Mouse (Mus musculus): Measurements from ENCODE around the gene Dhx37. TPM values are rescaled to one million over a fixed set of nuclear protein-coding genes. Genes with fewer than 3 reads are reported as not detected.

The Dhx37 gene
- polyA plus RNA-seq, 1 experiment from 2014 or later, result 5.9 TPM

DNA sequence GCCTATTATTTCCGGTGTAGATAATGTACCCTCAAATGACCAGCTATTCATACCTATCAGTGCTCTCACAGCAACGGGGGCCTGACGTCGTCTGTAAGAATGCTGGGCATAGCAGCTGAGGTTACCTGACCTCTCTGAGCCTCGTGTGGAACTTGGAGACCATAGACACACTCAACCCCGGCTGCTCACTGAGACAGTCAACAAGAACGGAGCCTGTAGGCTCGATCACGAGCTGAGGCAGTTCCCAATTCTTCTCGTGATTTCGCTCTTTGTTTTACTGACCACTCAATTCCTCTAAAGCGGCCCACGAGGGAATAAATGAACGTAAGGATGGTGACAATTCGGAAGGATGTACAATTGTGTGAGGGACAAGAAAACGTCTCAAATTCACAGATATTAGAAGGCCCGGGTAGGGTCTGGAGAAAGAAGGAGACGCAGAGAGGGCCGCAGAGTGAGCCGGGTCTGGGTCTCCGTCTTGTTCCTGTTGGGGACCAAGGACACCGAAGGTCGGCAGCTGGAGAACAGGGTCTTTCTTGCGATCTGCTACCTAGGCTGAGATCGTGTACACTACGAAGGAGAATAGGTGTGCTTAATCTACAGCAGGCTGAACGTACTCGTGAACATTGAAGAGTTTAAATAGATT is 28.9 kb downstream of the Dhx37 start:
- DNase-seq (ENCODE audit: low spot score), result peak; percentile 67
- peak overlapping the region; percentile 50 for H3K9ac ChIP-seq (replicated peaks; ENCODE audit: low read depth)
- peak overlapping the region; percentile 53 for H3K4me3 ChIP-seq (ENCODE audit: low read depth, low read length)
- no peak for TF ChIP-seq CTCF (IDR thresholded peaks at IDR 0.05)
- no peak for TF ChIP-seq EP300 (IDR thresholded peaks at IDR 0.05)
- no peaks in the 10 kb centered on the region for H3K36me3 ChIP-seq (ENCODE audit: insufficient read depth, low read length)
- peak overlapping the region; percentile 77 for H3K4me2 ChIP-seq (replicated peaks; ENCODE audit: low read depth, low read length)
- peak; percentile 10; the same call in 1 of the 2 replicates for ATAC-seq
- H3K27me3 ChIP-seq (replicated peaks; ENCODE audit: insufficient read depth, low read length), result no peaks in the 10 kb centered on the region
- H3K4me1 ChIP-seq (ENCODE audit: insufficient read depth, low read depth, low read length), result peaks cover 17% of the 10 kb centered on the region
- H3K9me3 ChIP-seq (ENCODE audit: low read length), result no peaks in the 10 kb centered on the region
- peak overlapping the region; percentile 78 for H3K27ac ChIP-seq (ENCODE audit: low read length)
- under 1% methylated on average over 28 of the region's 28 CpGs for WGBS

DNA sequence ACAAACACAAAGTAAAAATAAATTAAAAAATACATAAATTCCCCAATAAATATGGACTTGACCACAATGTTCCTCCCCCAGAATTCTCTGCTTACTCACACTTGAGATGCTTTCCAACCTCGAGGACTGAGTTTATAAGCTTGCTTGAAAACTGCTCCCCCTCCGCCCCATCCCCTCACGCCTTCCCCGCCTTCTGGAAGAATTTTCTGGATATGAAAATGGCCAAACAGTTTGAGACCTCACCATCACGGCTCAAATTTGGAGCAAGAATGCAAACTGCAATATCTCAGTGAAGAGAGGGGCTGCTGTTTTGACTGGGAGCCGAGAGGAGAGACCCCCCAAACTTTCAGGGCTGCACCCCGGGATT is 29.4 kb downstream of the Dhx37 start:
- WGBS, result 2% methylated on average over 7 of the region's 7 CpGs
- Histone ChIP-seq H3K9ac (replicated peaks; ENCODE audit: low read depth) (peak overlapping the region; percentile 50), H3K4me2 (replicated peaks; ENCODE audit: low read depth, low read length) (peak overlapping the region; percentile 77), H3K4me3 (ENCODE audit: low read depth, low read length) (peak overlapping the region; percentile 53), H3K9me3 (ENCODE audit: low read length) (no peaks in the 10 kb centered on the region), H3K27ac (ENCODE audit: low read length) (peak overlapping the region; percentile 78), H3K27me3 (replicated peaks; ENCODE audit: insufficient read depth, low read length) (no peaks in the 10 kb centered on the region), H3K36me3 (ENCODE audit: insufficient read depth, low read length) (no peaks in the 10 kb centered on the region), H3K4me1 (ENCODE audit: insufficient read depth, low read depth, low read length) (peaks cover 13% of the 10 kb centered on the region)
- DNase-seq (ENCODE audit: low spot score), result peak; percentile 55
- ATAC-seq, result no peak
- TF ChIP-seq EP300 (IDR thresholded peaks at IDR 0.05) (no peak), CTCF (IDR thresholded peaks at IDR 0.05) (no peak)

DNA sequence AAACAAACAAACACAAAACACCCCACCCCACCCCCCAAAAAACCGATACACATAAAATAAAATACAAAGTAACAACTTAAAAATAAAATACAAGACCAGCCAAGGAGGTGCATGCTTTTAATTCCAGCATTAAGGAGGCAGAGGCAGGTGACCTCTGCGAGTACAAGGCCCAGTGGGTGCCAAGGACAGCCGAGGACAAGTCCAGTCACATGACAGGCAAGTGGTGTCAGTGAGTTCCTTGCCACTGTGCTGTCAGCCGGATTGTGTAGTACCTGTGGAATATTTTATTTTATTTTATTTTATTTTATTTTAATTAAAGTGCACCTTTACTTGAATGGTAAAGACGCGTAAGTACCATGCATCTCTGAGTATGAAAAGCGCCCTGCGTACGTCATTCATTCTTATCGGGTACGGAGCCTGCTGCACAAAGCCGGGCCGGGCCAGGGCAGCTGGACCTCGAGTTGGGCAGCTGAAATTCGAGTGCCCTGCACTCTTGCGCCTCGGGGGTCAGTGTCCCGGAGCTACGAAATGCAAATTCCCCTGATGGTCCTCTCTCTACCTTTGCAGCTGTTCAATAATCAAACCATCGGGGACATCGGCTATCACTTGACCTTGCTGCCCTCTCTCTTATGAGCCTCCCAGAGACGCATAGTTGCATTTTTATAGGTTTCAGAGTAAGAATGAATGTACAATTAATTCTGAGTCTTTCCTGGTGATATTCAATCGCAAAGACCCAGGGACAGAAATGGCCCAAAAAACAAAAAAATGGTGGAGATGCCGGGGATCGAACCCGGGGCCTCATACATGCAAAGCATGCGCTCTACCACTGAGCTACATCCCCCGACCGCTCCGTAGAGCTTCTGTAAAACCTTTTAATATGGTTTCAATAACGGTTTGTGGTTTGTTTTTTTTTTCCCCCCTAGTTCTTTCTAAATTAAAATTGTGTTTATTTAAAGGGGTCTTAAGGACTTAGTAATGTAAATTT is 30.1 kb downstream of the Dhx37 start:
- Histone ChIP-seq H3K4me1 (ENCODE audit: insufficient read depth, low read depth, low read length) (peaks cover 13% of the 10 kb centered on the region; the same call in 1 of the 2 replicates), H3K36me3 (ENCODE audit: insufficient read depth, low read length) (no peaks in the 10 kb centered on the region), H3K9ac (replicated peaks; ENCODE audit: low read depth) (no peak overlapping the region), H3K9me3 (ENCODE audit: low read length) (no peaks in the 10 kb centered on the region), H3K4me3 (ENCODE audit: low read depth, low read length) (peak overlapping the region; percentile 10; the same call in 1 of the 2 replicates), H3K27ac (ENCODE audit: low read length) (no peak overlapping the region), H3K27me3 (replicated peaks; ENCODE audit: insufficient read depth, low read length) (no peaks in the 10 kb centered on the region), H3K4me2 (replicated peaks; ENCODE audit: low read depth, low read length) (peak overlapping the region; percentile 77)
- TF ChIP-seq CTCF (IDR thresholded peaks at IDR 0.05) (no peak), EP300 (IDR thresholded peaks at IDR 0.05) (peak; percentile 50)
- DNase-seq (ENCODE audit: low spot score), result peak; percentile 64
- 13% methylated on average over 31 of the region's 31 CpGs for WGBS
- ATAC-seq, result no peak

DNA sequence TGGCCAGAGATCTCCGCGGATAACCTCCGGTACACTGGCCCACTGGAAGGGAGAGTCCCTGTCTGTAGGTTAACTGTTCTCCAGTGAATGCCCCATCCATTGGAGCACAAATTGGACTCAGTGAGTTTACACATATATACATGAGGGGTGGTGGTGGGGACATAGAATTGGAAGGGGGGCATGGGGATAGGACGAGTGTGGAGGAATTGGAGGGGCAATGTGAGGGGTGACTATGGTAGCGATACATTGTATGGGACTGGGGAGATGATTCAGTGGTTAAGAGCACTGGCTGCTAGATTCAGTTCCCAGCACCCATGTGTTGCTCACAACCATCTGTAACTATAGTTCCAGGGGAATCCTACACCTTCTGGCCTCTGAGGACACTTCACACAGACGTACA is 30.9 kb downstream of the Dhx37 start:
- H3K36me3 ChIP-seq (ENCODE audit: insufficient read depth, low read length), result no peaks in the 10 kb centered on the region
- TF ChIP-seq EP300 (IDR thresholded peaks at IDR 0.05) (no peak), CTCF (IDR thresholded peaks at IDR 0.05) (no peak)
- no peaks in the 10 kb centered on the region for H3K9me3 ChIP-seq (ENCODE audit: low read length)

DNA sequence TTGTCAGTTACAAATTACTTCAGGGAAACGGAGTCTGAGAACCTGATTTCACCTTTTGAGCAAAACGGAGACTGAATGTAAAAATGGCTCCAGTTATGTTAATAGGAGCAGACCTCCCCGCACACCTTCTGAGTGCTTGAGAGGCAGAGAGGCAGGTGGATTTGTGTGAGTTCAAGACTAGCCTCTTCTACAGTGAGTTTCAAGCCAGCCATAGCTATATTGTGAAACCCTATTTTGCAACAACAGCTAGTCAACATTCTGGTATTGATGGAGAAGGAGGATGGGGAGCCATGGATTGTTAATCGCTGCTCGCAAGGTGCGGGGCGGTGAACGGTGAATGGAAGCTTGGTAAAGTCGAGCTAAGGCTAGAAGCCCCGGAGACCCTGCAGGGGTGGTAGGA is 31.4 kb downstream of the Dhx37 start:
- no peak overlapping the region for H3K27ac ChIP-seq (ENCODE audit: low read length)
- H3K36me3 ChIP-seq (ENCODE audit: insufficient read depth, low read length), result no peaks in the 10 kb centered on the region
- DNase-seq (ENCODE audit: low spot score) (no peak), ATAC-seq (no peak)
- 63% methylated on average over 10 of the region's 10 CpGs for WGBS
- H3K4me2 ChIP-seq (replicated peaks; ENCODE audit: low read depth, low read length), result no peak overlapping the region
- no peak overlapping the region for H3K4me3 ChIP-seq (ENCODE audit: low read depth, low read length)
- H3K9me3 ChIP-seq (ENCODE audit: low read length), result no peaks in the 10 kb centered on the region
- peaks cover 13% of the 10 kb centered on the region; the same call in 1 of the 2 replicates for H3K4me1 ChIP-seq (ENCODE audit: insufficient read depth, low read depth, low read length)
- no peaks in the 10 kb centered on the region for H3K27me3 ChIP-seq (replicated peaks; ENCODE audit: insufficient read depth, low read length)
- no peak overlapping the region for H3K9ac ChIP-seq (replicated peaks; ENCODE audit: low read depth)
- TF ChIP-seq EP300 (IDR thresholded peaks at IDR 0.05), result no peak
- no peak for TF ChIP-seq CTCF (IDR thresholded peaks at IDR 0.05)

More for the DNA sequence above, 30.9 kb downstream of the Dhx37 start:
- WGBS, result 65% methylated on average over 6 of the region's 6 CpGs
- ATAC-seq (no peak), DNase-seq (ENCODE audit: low spot score) (no peak)
- no peaks in the 10 kb centered on the region for H3K27me3 ChIP-seq (replicated peaks; ENCODE audit: insufficient read depth, low read length)
- no peak overlapping the region for H3K4me2 ChIP-seq (replicated peaks; ENCODE audit: low read depth, low read length)
- H3K4me1 ChIP-seq (ENCODE audit: insufficient read depth, low read depth, low read length), result peaks cover 13% of the 10 kb centered on the region; the same call in 1 of the 2 replicates
- H3K27ac ChIP-seq (ENCODE audit: low read length), result no peak overlapping the region
- H3K9ac ChIP-seq (replicated peaks; ENCODE audit: low read depth), result no peak overlapping the region
- no peak overlapping the region for H3K4me3 ChIP-seq (ENCODE audit: low read depth, low read length)

DNA sequence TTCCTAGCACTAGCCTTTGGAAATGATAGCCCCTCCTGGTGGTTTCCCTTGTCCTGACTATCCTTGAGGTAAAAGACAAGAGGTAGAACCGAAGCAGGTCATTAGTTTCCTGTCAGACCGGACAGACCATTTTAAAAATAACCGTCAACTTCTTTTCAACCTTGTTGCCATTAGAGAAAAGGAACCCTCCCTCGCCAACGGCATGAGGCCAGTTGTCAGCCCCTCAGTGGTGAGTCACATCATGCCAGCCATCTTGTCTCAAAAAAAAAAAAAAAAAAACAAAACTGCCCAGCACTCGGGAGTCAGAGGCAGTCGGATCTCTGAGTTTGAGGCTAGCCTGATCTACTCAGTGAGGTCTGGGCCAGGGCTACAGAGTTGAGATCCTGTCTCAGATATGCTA is 33.0 kb downstream of the Dhx37 start:
- H3K4me1 ChIP-seq (ENCODE audit: insufficient read depth, low read depth, low read length), result peaks cover 6% of the 10 kb centered on the region; the same call in 1 of the 2 replicates
- H3K4me2 ChIP-seq (replicated peaks; ENCODE audit: low read depth, low read length), result no peak overlapping the region
- no peaks in the 10 kb centered on the region for H3K9me3 ChIP-seq (ENCODE audit: low read length)
- no peak for ATAC-seq
- TF ChIP-seq CTCF (IDR thresholded peaks at IDR 0.05), result peak; percentile 25
- no peak for TF ChIP-seq EP300 (IDR thresholded peaks at IDR 0.05)
- H3K27ac ChIP-seq (ENCODE audit: low read length), result no peak overlapping the region
- H3K4me3 ChIP-seq (ENCODE audit: low read depth, low read length), result no peak overlapping the region
- no peak for DNase-seq (ENCODE audit: low spot score)
- no peaks in the 10 kb centered on the region for H3K27me3 ChIP-seq (replicated peaks; ENCODE audit: insufficient read depth, low read length)
- 31% methylated on average over 7 of the region's 7 CpGs for WGBS
- no peaks in the 10 kb centered on the region for H3K36me3 ChIP-seq (ENCODE audit: insufficient read depth, low read length)
- H3K9ac ChIP-seq (replicated peaks; ENCODE audit: low read depth), result no peak overlapping the region

Measured in lung, postnatal 0 days (tissue).